15 mouse cellular contexts compared by ENCODE assay signal in the genomic region with DNA sequence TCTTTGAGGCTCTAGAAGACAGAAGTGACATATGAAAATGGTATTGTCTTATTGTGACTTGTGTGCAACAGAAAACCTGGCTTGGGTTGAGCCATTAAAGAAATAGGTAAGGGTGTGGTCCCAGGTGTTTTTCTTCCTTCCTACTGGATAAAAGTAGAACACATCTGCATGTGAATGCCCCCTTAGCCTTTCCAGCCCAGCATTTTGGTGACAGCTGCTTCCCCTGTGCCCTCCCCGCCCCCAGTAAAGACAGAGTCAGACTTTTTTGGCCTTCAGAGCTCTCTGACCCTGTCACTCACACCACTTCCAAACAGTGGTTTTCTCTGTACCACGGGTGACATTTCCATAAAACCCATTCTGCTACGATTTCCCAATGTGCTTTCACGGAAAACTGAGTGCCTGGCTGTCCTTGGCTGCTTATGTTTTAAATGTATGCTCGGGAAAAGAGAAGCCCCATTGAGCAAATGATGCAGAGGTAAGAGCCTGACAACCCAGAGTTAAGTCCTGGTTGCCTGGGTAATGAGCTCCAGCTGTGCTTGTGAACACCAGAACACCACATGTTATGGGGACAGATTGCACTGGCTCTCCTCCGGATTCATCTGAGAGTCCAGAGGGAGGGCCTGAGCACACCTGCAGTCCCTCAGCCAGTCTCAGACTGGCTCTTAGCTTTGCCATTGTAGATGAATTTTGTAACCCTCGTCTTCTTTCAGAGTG.
DNase-seq lines count a peak whose midpoint lies in the region; ATAC-seq and TF ChIP-seq lines count a peak whose summit lies in the region.
"Had no signal": no experiment of that assay in that cellular context is flagged by ENCODE, and none has a peak within 500 bp of the region (broad histone marks: within the 10 kb centered on the region; RNA-seq: fewer than 3 reads in every experiment).

No protein-coding gene starts in this region.

- H3K4me2 ChIP-seq in hindbrain, embryonic 12.5 days (replicated peaks): no peak overlapping the region
- H3K4me2 ChIP-seq: embryonic facial prominence, embryonic 15.5 days; kidney, embryonic 15.5 days; liver, embryonic 15.5 days; midbrain, embryonic 12.5 days had no signal

- H3K36me3 ChIP-seq in hindbrain, embryonic 12.5 days: no peaks in the 10 kb centered on the region
- H3K36me3 ChIP-seq: embryonic facial prominence, embryonic 15.5 days; kidney, embryonic 15.5 days; liver, embryonic 15.5 days; midbrain, embryonic 12.5 days had no signal

- TF ChIP-seq POLR2A in brain, embryonic 14.5 days (IDR thresholded peaks at IDR 0.05; ENCODE audit: borderline replicate concordance, extremely low read depth, insufficient read depth, insufficient read length, poor library complexity, severe bottlenecking): no peak

- peak; percentile 35 for DNase-seq in heart, adult 11 months
- DNase-seq in heart, adult 9 months (ENCODE audit: low spot score in 2 of 2): no peak
- peak; percentile 52 for DNase-seq in brain, embryonic 14.5 days (ENCODE audit: low read depth)
- DNase-seq in mesoderm, embryonic 11.5 days (ENCODE audit: low read depth, low spot score): peak; percentile 43
- DNase-seq in right cerebral cortex, postnatal 36 days (ENCODE audit: low spot score in 2 of 2): no peak
- DNase-seq in MN1 (ENCODE audit: low spot score): no peak
- DNase-seq: B cell, adult 2 months; cerebellum, adult 18-20 months; retina, postnatal 1 day; thymus, postnatal 25 days had no signal

- WGBS in hindbrain, embryonic 12.5 days: 29% methylated on average over 7 of the region's 7 CpGs

- no peak overlapping the region for H3K4me3 ChIP-seq in hindbrain, embryonic 12.5 days
- H3K4me3 ChIP-seq: embryonic facial prominence, embryonic 15.5 days; kidney, embryonic 15.5 days; liver, embryonic 15.5 days; midbrain, embryonic 12.5 days had no signal

- H3K9me3 ChIP-seq in hindbrain, embryonic 12.5 days (replicated peaks): no peaks in the 10 kb centered on the region
- H3K9me3 ChIP-seq: embryonic facial prominence, embryonic 15.5 days; kidney, embryonic 15.5 days; liver, embryonic 15.5 days; midbrain, embryonic 12.5 days had no signal

- H3K27me3 ChIP-seq in hindbrain, embryonic 12.5 days: no peaks in the 10 kb centered on the region
- H3K27me3 ChIP-seq: embryonic facial prominence, embryonic 15.5 days; kidney, embryonic 15.5 days; liver, embryonic 15.5 days; midbrain, embryonic 12.5 days had no signal

- no peak overlapping the region for H3K27ac ChIP-seq in hindbrain, embryonic 12.5 days
- H3K27ac ChIP-seq: embryonic facial prominence, embryonic 15.5 days; kidney, embryonic 15.5 days; liver, embryonic 15.5 days; midbrain, embryonic 12.5 days had no signal

- H3K9ac ChIP-seq in hindbrain, embryonic 12.5 days: no peak overlapping the region
- H3K9ac ChIP-seq: embryonic facial prominence, embryonic 15.5 days; kidney, embryonic 15.5 days; liver, embryonic 15.5 days; midbrain, embryonic 12.5 days had no signal

- H3K4me1 ChIP-seq in hindbrain, embryonic 12.5 days: 0 out of 2 replicates have a peak, but pooled peaks cover 4% of the 10 kb centered on the region
- H3K4me1 ChIP-seq: embryonic facial prominence, embryonic 15.5 days; kidney, embryonic 15.5 days; liver, embryonic 15.5 days had no signal

- no peak for TF ChIP-seq CTCF in brain, embryonic 14.5 days (IDR thresholded peaks at IDR 0.05; ENCODE audit: borderline replicate concordance, extremely low read depth, insufficient read depth, insufficient read length)

- ATAC-seq in hindbrain, embryonic 12.5 days (ENCODE audit: low FRiP score): 0 out of 2 replicates have a peak, but pooled peaks have one; percentile 46

Comparison
In these comparisons a context has a peak if more than half of its experiments do, and no peak if none do; other contexts are left out.
1. DNase-seq: peak in heart, adult 11 months (single experiment), brain, embryonic 14.5 days (single experiment) and mesoderm, embryonic 11.5 days (single experiment); none in heart, adult 9 months (0 of 2), right cerebral cortex, postnatal 36 days (0 of 2) and MN1 (single experiment).